Mouse (Mus musculus): ENCODE measurements around the gene Fance.

DNA sequence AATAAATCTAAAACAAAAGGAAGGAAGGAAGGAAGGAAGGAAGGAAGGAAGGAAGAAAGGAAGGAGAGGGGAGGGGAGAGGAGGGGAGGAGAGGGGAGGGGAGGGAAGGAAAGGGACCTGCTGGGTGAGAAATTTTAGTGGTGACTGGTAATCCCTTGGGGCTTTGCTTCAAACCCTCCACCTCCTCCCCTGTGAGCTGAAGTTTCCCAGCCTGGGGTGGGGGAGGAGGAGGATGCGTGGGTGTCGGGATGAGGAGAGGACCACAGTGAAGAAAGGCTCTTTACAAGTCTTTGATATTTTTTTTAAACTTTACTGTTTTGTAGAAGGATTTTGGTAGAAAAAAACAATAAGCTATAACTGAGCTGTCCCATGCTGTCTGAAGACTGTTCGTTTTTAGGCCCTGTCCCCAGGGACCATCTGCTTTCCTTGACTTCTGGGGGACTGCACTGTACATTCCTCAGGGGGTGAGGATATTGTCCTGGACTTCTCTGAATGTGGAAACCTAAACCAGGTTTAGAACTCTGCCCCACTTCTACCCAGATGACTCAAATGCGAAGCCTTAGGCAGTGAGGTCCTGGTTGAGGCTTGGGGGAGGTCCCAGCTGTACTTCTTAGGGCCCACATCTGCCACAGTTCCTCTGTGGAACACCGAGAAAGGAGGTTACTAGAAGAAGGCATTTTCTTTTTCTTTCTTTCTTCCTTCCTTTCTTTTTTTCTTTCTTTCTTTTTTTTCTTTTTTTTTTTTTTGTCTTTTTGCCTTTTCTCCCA, 1.8 kb upstream of the Fance start:
- TF ChIP-seq CTCF (IDR thresholded peaks at IDR 0.05; ENCODE audit: low read depth, low read length) (no peak), POLR2A (IDR thresholded peaks at IDR 0.05; ENCODE audit: borderline replicate concordance, low read depth, low read length) (no peak)
